Comparison of ENCODE assay signal across 9 mouse cellular contexts in genomic region chr7:31017104-31017901, GRCm38 (mm10). TPM values are rescaled to one million over a fixed set of nuclear protein-coding genes. Genes with fewer than 3 reads are reported as not detected.
DNase-seq lines count a peak whose midpoint lies in the region; ATAC-seq and TF ChIP-seq lines count a peak whose summit lies in the region.
"Had no signal": no experiment of that assay in that cellular context is flagged by ENCODE, and none has a peak within 500 bp of the region (broad histone marks: within the 10 kb centered on the region; RNA-seq: fewer than 3 reads in every experiment).

No protein-coding gene starts in this region.

- TF ChIP-seq POLR2A in limb, embryonic 14.5 days (IDR thresholded peaks at IDR 0.05; ENCODE audit: borderline replicate concordance, extremely low read depth, insufficient read depth, insufficient read length), result no peak

- H3K4me2 ChIP-seq in embryonic facial prominence, embryonic 11.5 days (ENCODE audit: low read depth, low read length), result no peak overlapping the region
- H3K4me2 ChIP-seq in limb, embryonic 14.5 days (replicated peaks; ENCODE audit: low read depth, low read length, severe bottlenecking), result no peak overlapping the region
- H3K4me2 ChIP-seq: liver, embryonic 15.5 days had no signal

- no peaks in the 10 kb centered on the region for H3K4me1 ChIP-seq in embryonic facial prominence, embryonic 11.5 days (ENCODE audit: control insufficient read depth, insufficient read depth, low read length)
- H3K4me1 ChIP-seq in embryonic facial prominence, embryonic 10.5 days, result 0 out of 2 replicates have a peak, but pooled peaks cover 4% of the 10 kb centered on the region
- peaks cover 5% of the 10 kb centered on the region; the same call in 1 of the 2 replicates for H3K4me1 ChIP-seq in limb, embryonic 14.5 days (ENCODE audit: control insufficient read depth, insufficient read depth, low read length)
- peaks cover 8% of the 10 kb centered on the region for H3K4me1 ChIP-seq in forebrain, embryonic 10.5 days

- H3K9ac ChIP-seq in embryonic facial prominence, embryonic 11.5 days (replicated peaks; ENCODE audit: low read length), result no peak overlapping the region
- H3K9ac ChIP-seq in limb, embryonic 14.5 days (ENCODE audit: low read depth, low read length, severe bottlenecking), result no peak overlapping the region
- H3K9ac ChIP-seq: liver, embryonic 15.5 days had no signal

- 55% methylated on average over 10 of the region's 10 CpGs for WGBS in embryonic facial prominence, embryonic 11.5 days
- 71% methylated on average over 10 of the region's 10 CpGs for WGBS in embryonic facial prominence, embryonic 10.5 days
- WGBS in limb, embryonic 14.5 days, result 29% methylated on average over 10 of the region's 10 CpGs
- 84% methylated on average over 10 of the region's 10 CpGs for WGBS in forebrain, embryonic 10.5 days

- ATAC-seq in embryonic facial prominence, embryonic 11.5 days (replicated peaks; ENCODE audit: insufficient number of reproducible peaks, low FRiP score, low TSS enrichment, low read depth), result peak; percentile 56; the same call in 1 of the 2 replicates
- peak; percentile 76; the same call in 1 of the 2 replicates for ATAC-seq in limb, embryonic 14.5 days (ENCODE audit: low FRiP score, low read depth)

- H3K36me3 ChIP-seq in embryonic facial prominence, embryonic 11.5 days (replicated peaks; ENCODE audit: control insufficient read depth, insufficient read depth, low read depth, low read length), result no peaks in the 10 kb centered on the region
- no peaks in the 10 kb centered on the region for H3K36me3 ChIP-seq in embryonic facial prominence, embryonic 10.5 days (replicated peaks)
- H3K36me3 ChIP-seq in limb, embryonic 14.5 days (ENCODE audit: control insufficient read depth, insufficient read depth, low read length), result no peaks in the 10 kb centered on the region
- no peaks in the 10 kb centered on the region for H3K36me3 ChIP-seq in forebrain, embryonic 10.5 days (replicated peaks)
- H3K36me3 ChIP-seq: liver, embryonic 15.5 days had no signal

- H3K4me3 ChIP-seq in embryonic facial prominence, embryonic 11.5 days (ENCODE audit: low read depth, low read length), result no peak overlapping the region
- no peak overlapping the region for H3K4me3 ChIP-seq in embryonic facial prominence, embryonic 10.5 days
- no peak overlapping the region for H3K4me3 ChIP-seq in limb, embryonic 14.5 days (replicated peaks; ENCODE audit: low read length)
- no peak overlapping the region for H3K4me3 ChIP-seq in forebrain, embryonic 10.5 days
- H3K4me3 ChIP-seq: liver, embryonic 15.5 days had no signal

- H3K27me3 ChIP-seq in embryonic facial prominence, embryonic 11.5 days (ENCODE audit: control insufficient read depth, insufficient read depth, low read length), result no peaks in the 10 kb centered on the region
- H3K27me3 ChIP-seq in embryonic facial prominence, embryonic 10.5 days (replicated peaks; ENCODE audit: low read depth, poor library complexity, severe bottlenecking), result no peaks in the 10 kb centered on the region
- H3K27me3 ChIP-seq in limb, embryonic 14.5 days (ENCODE audit: control insufficient read depth, insufficient read depth, low read length), result no peaks in the 10 kb centered on the region
- no peaks in the 10 kb centered on the region for H3K27me3 ChIP-seq in forebrain, embryonic 10.5 days (ENCODE audit: poor library complexity, severe bottlenecking)
- H3K27me3 ChIP-seq: liver, embryonic 15.5 days had no signal

- H3K9me3 ChIP-seq in embryonic facial prominence, embryonic 11.5 days (replicated peaks; ENCODE audit: control insufficient read depth, low read length), result no peaks in the 10 kb centered on the region
- H3K9me3 ChIP-seq in embryonic facial prominence, embryonic 10.5 days, result no peaks in the 10 kb centered on the region
- H3K9me3 ChIP-seq in limb, embryonic 14.5 days (ENCODE audit: control insufficient read depth, low read length), result no peaks in the 10 kb centered on the region
- H3K9me3 ChIP-seq in forebrain, embryonic 10.5 days, result no peaks in the 10 kb centered on the region
- H3K9me3 ChIP-seq: liver, embryonic 15.5 days had no signal

- H3K27ac ChIP-seq in embryonic facial prominence, embryonic 11.5 days (replicated peaks; ENCODE audit: low read depth, low read length), result no peak overlapping the region
- H3K27ac ChIP-seq in embryonic facial prominence, embryonic 10.5 days (replicated peaks), result no peak overlapping the region
- H3K27ac ChIP-seq in limb, embryonic 14.5 days (replicated peaks; ENCODE audit: low read depth, low read length), result peak overlapping the region; percentile 8; the same call in 1 of the 2 replicates
- H3K27ac ChIP-seq in forebrain, embryonic 10.5 days, result no peak overlapping the region
- H3K27ac ChIP-seq: liver, embryonic 15.5 days had no signal

- peak; percentile 52 for DNase-seq in embryonic facial prominence, embryonic 11.5 days (ENCODE audit: low spot score)
- no peak for DNase-seq in embryonic facial prominence, embryonic 10.5 days (ENCODE audit: low spot score)
- peak; percentile 89 for DNase-seq in right cerebral cortex, adult 18-20 months
- no peak for DNase-seq in right cerebral cortex, postnatal 4 days
- DNase-seq in induced T-regulatory cell, adult 2 months (ENCODE audit: low read depth), result peak; percentile 26
- peak; percentile 84 for DNase-seq in limb, embryonic 14.5 days (ENCODE audit: low spot score)
- no peak for DNase-seq in spleen, postnatal 14 days (ENCODE audit: low spot score in 2 of 2)
- no peak for DNase-seq in forebrain, embryonic 10.5 days (ENCODE audit: extremely low spot score, low spot score)

RNA-seq across cellular contexts. Expression of gene Fxyd5, which starts 25.0 kb away (rescaled TPM):
- 10.3 and 12.5 TPM in 2 replicates for polyA plus RNA-seq in embryonic facial prominence, embryonic 11.5 days (2014; fragmentation: Nextera tagmentation; extraction: Ambion mirVana)
- 9.1 and 9.5 TPM in 2 replicates for polyA plus RNA-seq in embryonic facial prominence, embryonic 10.5 days (2016; fragmentation: Nextera tagmentation; extraction: Ambion mirVana)
- polyA plus RNA-seq in limb, embryonic 14.5 days (2012; rRNA removed), result 17.4 and 20.5 TPM in 2 replicates
- polyA plus RNA-seq in limb, embryonic 14.5 days (2014; fragmentation: Nextera tagmentation; extraction: Ambion mirVana), result 28.8 and 31.3 TPM in 2 replicates
- polyA plus RNA-seq in forebrain, embryonic 10.5 days (2016; fragmentation: Nextera tagmentation; extraction: Ambion mirVana), result 10.2 and 10.4 TPM in 2 replicates

RNA-seq across cellular contexts. Expression of gene Fxyd7, which starts 34.0 kb away (rescaled TPM):
- polyA plus RNA-seq in embryonic facial prominence, embryonic 11.5 days (2014; fragmentation: Nextera tagmentation; extraction: Ambion mirVana), result 8.7 and 11.2 TPM in 2 replicates
- 0.55 and 3.1 TPM in 2 replicates for polyA plus RNA-seq in embryonic facial prominence, embryonic 10.5 days (2016; fragmentation: Nextera tagmentation; extraction: Ambion mirVana)
- 14.9 and 19.3 TPM in 2 replicates for polyA plus RNA-seq in limb, embryonic 14.5 days (2012; rRNA removed)
- 15.3 and 16.2 TPM in 2 replicates for polyA plus RNA-seq in limb, embryonic 14.5 days (2014; fragmentation: Nextera tagmentation; extraction: Ambion mirVana)
- polyA plus RNA-seq in forebrain, embryonic 10.5 days (2016; fragmentation: Nextera tagmentation; extraction: Ambion mirVana), result 0.36 and 1.1 TPM in 2 replicates

RNA-seq across cellular contexts. Expression of gene Fxyd1, which starts 39.7 kb away (rescaled TPM):
- 11.8 and 12.0 TPM in 2 replicates for polyA plus RNA-seq in embryonic facial prominence, embryonic 11.5 days (2014; fragmentation: Nextera tagmentation; extraction: Ambion mirVana)
- 9.8 and 12.2 TPM in 2 replicates for polyA plus RNA-seq in embryonic facial prominence, embryonic 10.5 days (2016; fragmentation: Nextera tagmentation; extraction: Ambion mirVana)
- polyA plus RNA-seq in limb, embryonic 14.5 days (2012; rRNA removed), result 92.6 and 103 TPM in 2 replicates
- 95.6 and 101 TPM in 2 replicates for polyA plus RNA-seq in limb, embryonic 14.5 days (2014; fragmentation: Nextera tagmentation; extraction: Ambion mirVana)
- 2.2 and 2.5 TPM in 2 replicates for polyA plus RNA-seq in forebrain, embryonic 10.5 days (2016; fragmentation: Nextera tagmentation; extraction: Ambion mirVana)

RNA-seq across cellular contexts. Expression of gene Lgi4, which starts 41.8 kb away (rescaled TPM):
- 1.2 and 1.5 TPM in 2 replicates for polyA plus RNA-seq in embryonic facial prominence, embryonic 11.5 days (2014; fragmentation: Nextera tagmentation; extraction: Ambion mirVana)
- polyA plus RNA-seq in embryonic facial prominence, embryonic 10.5 days (2016; fragmentation: Nextera tagmentation; extraction: Ambion mirVana), result 2.5 and 2.8 TPM in 2 replicates
- 2.0 and 2.8 TPM in 2 replicates for polyA plus RNA-seq in limb, embryonic 14.5 days (2012; rRNA removed)
- polyA plus RNA-seq in limb, embryonic 14.5 days (2014; fragmentation: Nextera tagmentation; extraction: Ambion mirVana), result 0.39 and 1.1 TPM in 2 replicates
- polyA plus RNA-seq in forebrain, embryonic 10.5 days (2016; fragmentation: Nextera tagmentation; extraction: Ambion mirVana), result 0.58 and 0.68 TPM in 2 replicates
- polyA plus RNA-seq: liver, embryonic 15.5 days had no signal

RNA-seq across cellular contexts. Expression of gene Fam187b, which starts 43.7 kb away (rescaled TPM):
- 1.6 and 1.8 TPM in 2 replicates for polyA plus RNA-seq in embryonic facial prominence, embryonic 11.5 days (2014; fragmentation: Nextera tagmentation; extraction: Ambion mirVana)
- polyA plus RNA-seq in embryonic facial prominence, embryonic 10.5 days (2016; fragmentation: Nextera tagmentation; extraction: Ambion mirVana), result 2.9 and 3.3 TPM in 2 replicates
- polyA plus RNA-seq in limb, embryonic 14.5 days (2012; rRNA removed), result 1.4 TPM in 2 replicates
- polyA plus RNA-seq in limb, embryonic 14.5 days (2014; fragmentation: Nextera tagmentation; extraction: Ambion mirVana), result 1.1 and 1.4 TPM in 2 replicates
- polyA plus RNA-seq in forebrain, embryonic 10.5 days (2016; fragmentation: Nextera tagmentation; extraction: Ambion mirVana), result 2.1 and 2.3 TPM in 2 replicates

Comparison
In these comparisons a context has a peak if more than half of its experiments do, and no peak if none do; other contexts are left out.
1. DNase-seq: peak in embryonic facial prominence, embryonic 11.5 days (single experiment), right cerebral cortex, adult 18-20 months (single experiment), induced T-regulatory cell, adult 2 months (single experiment) and limb, embryonic 14.5 days (single experiment); none in embryonic facial prominence, embryonic 10.5 days (single experiment), right cerebral cortex, postnatal 4 days (single experiment), spleen, postnatal 14 days (0 of 2) and forebrain, embryonic 10.5 days (single experiment).